Mouse (Mus musculus) embryo, embryonic 11 days (tissue): ENCODE results near the gene Bloc1s1.

Experiments used
- DNase-seq: peaks from one replicate; pipeline ENCODE4 v3.0.0-alpha.2; 2015

Gene Bloc1s1

GRCm38 (mm10) chr10:128929638-128930378, 6.0 kb upstream of the Bloc1s1 start:
- DNase-seq, result no peak

- no peak for DNase-seq
These were observed 4.5 kb upstream of the Bloc1s1 start for GRCm38 (mm10) chr10:128928356-128928755.

DNA sequence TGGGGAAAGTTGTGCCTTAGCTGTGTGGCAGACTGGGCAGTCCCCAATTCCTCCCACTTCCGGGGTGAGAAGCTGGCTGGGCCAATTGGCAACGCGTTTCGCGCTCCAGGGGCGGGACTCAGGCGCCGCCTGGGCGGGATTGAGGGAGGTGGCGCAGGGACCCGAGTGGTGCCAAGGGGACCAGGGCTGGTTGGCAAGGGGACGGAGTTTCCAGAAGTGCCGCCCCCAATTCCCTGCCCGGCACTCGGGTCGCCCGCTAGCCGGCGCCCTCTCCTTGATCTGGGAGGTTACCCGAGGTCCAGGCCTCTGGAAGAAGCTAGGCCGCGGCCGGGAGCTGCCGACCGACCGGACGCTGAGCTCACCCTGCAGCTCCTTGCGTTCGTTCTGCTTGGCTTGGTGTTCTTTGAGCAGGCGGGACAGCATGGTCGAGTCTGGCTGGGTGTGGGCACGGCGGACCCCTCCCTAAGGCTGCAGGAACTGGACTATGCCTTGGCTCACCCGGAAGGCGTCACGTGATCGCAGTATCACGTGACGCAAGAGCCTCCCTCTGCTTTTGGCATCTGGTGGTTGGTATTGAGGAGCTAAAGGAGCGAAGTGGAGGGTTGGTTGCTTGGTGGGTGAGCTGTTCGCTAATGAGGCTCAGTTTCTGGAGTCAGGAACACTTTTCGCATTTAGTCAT, 683 bp downstream of the Bloc1s1 start:
- peak; percentile 93 for DNase-seq

- no peak for DNase-seq
These were observed 1.1 kb downstream of the Bloc1s1 start, which contains the start of gene Rdh5 for GRCm38 (mm10) chr10:128922822-128923012. Gene Rdh5 (minus strand): TSS chr10:128922888.

- no peak for DNase-seq
These were observed 1.7 kb downstream of the Bloc1s1 start for GRCm38 (mm10) chr10:128921883-128922821.

- DNase-seq, result no peak
These were observed 2.6 kb downstream of the Bloc1s1 start for GRCm38 (mm10) chr10:128921251-128921650.

DNA sequence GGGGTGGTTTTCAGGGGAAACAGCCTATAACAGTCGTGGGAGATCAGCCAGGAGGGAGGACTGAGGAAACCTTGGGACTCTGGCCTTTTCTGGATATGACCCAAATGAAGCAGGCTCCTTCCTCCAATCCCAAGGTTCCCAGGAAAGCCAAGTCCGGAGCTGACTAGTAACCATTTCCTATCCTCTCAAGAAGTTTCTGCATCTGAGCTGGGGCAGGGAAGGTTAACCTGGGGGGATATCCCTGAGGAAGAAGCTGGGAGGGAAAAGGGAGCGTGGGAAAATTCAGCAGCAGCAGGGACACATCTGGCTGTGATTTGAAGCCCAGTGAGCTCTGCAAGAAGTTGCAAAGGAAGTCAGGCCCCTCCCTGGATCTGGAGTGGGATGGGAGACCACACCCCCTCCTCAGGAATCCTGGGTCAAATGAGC, 3.1 kb downstream of the Bloc1s1 start:
- DNase-seq, result peak; percentile 26

- no peak for DNase-seq
These were observed 3.9 kb downstream of the Bloc1s1 start for GRCm38 (mm10) chr10:128919966-128920365.

GRCm38 (mm10) chr10:128919203-128919631, 4.6 kb downstream of the Bloc1s1 start:
- no peak for DNase-seq

GRCm38 (mm10) chr10:128918246-128918645, 5.6 kb downstream of the Bloc1s1 start:
- no peak for DNase-seq

DNA sequence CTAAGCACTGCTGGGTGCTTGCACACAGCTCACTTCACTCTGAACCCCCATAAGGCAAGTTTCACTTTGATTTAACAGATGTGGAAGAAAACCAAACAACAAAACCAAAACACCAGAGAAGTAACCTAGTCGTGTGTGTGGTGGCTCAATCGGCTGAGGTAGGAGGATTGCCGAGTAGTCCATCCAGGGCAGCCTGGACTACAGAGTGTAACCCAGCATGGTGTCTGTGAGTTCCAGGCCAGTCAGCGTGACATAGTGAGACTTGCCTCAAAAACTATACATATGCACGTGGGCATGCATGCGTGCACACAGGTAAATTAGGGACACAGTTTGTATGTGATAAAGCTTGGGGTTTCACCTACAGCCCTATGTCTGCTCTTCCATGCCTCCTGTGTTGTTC, 6.4 kb downstream of the Bloc1s1 start:
- DNase-seq, result no peak

GRCm38 (mm10) chr10:128916665-128917064, 7.2 kb downstream of the Bloc1s1 start:
- DNase-seq, result no peak

DNA sequence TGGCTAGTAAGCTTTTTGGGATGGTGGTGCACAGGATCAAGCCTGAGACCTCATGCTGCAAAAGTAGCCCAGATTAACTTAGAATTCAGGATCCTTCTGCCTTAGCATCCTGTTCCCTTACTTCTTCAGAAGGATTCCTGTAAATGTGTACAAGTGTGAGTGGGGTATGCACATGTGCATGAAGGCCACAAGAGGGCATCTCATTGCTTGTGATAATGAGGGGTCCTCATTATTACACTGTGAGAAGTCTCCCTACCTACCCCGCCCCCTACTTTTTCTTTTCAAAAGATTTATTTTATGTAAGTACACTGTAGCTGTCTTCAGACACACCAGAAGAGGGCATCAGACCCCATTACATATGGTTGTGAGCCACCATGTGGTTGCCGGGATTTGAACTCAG, 8.3 kb downstream of the Bloc1s1 start:
- no peak for DNase-seq

DNA sequence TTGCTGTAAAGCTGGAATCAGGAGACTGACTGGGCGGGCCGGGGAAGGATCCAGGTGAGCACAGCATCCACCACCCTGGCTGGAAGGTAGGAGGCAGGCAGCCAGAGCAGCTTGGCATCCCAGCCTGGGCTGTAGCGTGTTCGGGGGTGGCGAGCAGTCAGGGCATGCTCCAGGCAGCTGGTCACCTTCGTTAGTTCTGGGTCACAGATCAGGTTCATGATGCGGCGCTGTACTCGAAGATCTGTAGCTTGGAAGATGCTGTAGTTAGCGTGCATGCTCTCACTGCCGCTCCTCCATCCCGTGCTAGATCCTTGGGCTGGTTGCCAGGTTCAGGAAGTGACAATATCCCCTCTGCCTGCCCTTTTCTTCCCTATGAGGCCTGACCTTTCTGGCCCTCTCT, 10.1 kb downstream of the Bloc1s1 start:
- DNase-seq, result no peak

- peak; percentile 93 for DNase-seq
These were observed 10.6 kb downstream of the Bloc1s1 start for GRCm38 (mm10) chr10:128913219-128913618.

- no peak for DNase-seq
These were observed 11.0 kb downstream of the Bloc1s1 start for GRCm38 (mm10) chr10:128912791-128913190.

DNA sequence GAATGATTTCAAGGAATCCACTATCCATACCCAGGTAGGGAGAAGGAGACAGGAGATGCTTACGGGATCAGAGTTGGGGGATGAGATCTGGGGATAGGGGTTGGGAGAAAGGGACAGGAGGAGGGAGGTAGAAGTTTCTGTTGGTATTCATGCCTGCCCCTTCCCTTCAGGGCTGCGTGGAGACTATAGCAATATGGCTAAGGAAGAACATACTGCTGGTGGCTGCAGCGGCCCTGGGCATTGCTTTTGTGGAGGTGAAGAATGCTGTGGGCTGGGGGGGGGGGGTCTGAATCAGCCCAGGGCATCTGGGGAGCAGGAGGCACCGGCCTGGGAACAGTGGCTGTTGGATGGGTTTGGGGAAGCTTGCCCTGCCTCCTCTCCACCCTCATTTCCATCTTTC, 11.6 kb downstream of the Bloc1s1 start:
- DNase-seq, result no peak

- no peak for DNase-seq
These were observed 12.4 kb downstream of the Bloc1s1 start for GRCm38 (mm10) chr10:128911430-128911829.

DNA sequence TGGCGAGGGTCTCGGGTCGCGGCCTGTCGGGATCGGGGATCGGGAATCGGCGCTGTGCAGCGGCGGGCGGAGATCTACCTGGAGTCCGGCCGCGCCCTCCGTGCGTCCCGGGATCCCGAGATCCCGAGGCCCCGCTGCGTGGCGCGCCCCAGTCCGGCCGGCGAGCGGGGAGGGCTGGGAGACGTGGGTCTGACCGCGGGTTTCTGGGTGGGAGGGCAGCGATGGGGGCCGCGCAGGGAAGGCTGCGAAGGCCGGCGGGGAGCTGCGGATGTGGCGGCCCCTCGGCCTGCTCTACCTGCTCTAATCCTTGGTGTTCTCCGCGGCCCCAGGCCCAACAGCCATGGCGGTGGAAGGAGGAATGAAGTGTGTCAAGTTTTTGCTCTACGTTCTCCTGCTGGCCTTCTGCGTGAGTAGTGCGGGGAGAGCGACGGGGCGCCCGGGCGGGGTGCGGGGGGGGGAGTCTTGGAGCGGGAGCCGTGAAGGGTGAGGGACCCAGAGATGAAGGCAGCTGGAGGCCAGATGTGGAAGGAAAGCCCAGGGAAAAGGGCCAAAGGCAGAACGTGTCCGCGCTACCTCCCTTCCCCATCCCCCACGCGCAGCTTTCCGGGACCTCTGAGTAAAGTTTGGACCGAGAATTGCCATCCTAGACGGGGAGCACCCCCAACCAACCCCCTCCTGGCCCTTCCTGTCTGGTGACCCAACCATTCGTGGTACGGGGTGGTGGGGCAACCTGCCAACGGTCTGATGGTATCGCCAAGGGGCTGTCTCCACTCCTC, 13.6 kb downstream of the Bloc1s1 start:
- peak; percentile 72 for DNase-seq

DNA sequence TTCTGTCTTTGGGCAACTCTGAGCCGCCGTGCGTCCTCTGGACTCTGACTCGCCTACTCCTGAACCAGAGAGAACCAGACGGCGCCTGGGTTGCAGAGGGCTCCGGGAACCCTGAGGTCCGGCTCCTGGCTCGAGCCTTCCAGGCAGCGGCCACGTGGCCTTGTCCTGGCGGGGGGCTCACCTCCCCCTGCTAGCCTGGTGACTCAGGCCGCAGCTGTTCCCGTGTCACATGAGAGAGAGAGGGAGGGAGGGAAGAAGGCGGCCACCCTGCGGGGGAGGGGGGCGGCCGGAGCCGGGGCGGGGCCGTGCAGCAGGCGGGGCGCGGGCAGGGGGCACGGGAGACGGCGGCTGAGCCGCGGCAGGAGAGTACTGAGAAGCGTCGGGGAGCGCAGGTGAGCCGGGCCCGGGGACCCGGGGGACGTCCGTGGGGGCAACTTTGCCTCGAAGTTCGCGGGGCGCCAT, 14.2 kb downstream of the Bloc1s1 start:
- DNase-seq, result peak; percentile 91

DNA sequence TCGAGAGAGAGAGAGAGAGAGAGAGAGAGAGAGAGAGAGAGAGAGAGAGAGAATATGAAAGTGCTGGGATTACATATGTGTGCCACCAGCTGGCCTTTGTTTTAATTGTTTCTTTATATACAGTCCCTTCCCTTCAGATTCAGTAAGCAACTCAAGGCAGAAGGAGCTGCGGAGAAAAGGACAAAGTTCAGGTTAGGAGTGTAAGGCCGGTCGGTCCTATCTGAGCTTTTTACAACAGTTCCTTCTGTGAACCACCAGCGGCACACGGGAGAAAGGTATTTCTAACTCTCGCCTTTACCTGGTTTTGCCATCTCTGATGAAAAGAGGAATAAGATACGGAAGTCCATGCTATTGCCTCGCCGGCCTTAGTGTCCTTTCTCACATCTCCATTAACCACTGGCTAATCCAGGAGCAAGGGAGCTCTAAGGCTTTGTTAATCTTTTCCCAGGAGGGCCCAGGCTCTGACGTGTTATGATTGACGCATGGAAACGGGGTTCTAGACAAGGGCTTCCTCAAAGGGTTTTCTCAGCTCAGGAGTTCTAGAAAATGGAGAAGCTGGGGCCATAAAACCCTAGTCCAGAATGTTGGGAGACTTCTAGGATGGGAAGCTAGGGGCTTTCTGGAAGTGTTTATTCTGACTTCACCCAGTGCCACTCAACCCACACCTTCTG, 14.9 kb downstream of the Bloc1s1 start:
- DNase-seq, result peak; percentile 35

GRCm38 (mm10) chr10:128904812-128905211, 19.0 kb downstream of the Bloc1s1 start:
- no peak for DNase-seq
